Mouse (Mus musculus): Measurements from ENCODE around the gene Ptprg. TPM values are rescaled to one million over a fixed set of nuclear protein-coding genes. Genes with fewer than 3 reads are reported as not detected.

The Ptprg gene
- total and polyA plus RNA-seq, 3 experiments = not detected

DNA sequence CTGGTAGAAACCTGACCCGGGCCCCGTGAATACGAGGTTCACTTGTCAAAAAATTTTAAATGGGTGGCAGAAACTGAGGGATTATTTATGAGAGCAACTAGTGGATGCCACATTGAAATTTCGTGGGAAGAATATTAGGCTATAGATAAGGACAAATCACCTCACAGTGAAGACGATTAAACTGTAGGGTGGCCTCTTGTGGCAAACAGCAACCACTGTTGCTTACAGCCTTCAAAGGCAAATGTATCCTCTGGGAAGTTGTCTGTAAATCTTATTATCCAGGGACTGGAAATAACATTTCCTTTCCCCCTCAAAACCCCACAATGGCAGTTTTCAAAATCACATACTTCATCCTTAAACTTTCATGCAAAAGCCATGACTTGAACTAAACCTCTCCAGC, 253.3 kb downstream of the Ptprg start:
- no peaks in the 10 kb centered on the region for H3K4me1 ChIP-seq (ENCODE audit: control insufficient read depth in 1 of 2, insufficient read depth in 2 of 2, low read length in 2 of 2)
- H3K9me3 ChIP-seq (replicated peaks; ENCODE audit: insufficient read depth, low read length) = no peaks in the 10 kb centered on the region
- H3K4me3 ChIP-seq (ENCODE audit: control insufficient read depth in 1 of 2, insufficient read depth in 1 of 2, low read depth in 2 of 2, low read length in 2 of 2) = no peak overlapping the region
- no peak overlapping the region for H3K9ac ChIP-seq (ENCODE audit: control insufficient read depth, low read depth, low read length, poor library complexity, severe bottlenecking)
- H3K27ac ChIP-seq (ENCODE audit: control insufficient read depth, low read depth, low read length) = no peak overlapping the region
- no peaks in the 10 kb centered on the region for H3K79me2 ChIP-seq (ENCODE audit: control insufficient read depth, insufficient read depth, low read length, poor library complexity)
- H3K27me3 ChIP-seq (ENCODE audit: control insufficient read depth in 1 of 2, insufficient read depth in 2 of 2, low read length in 2 of 2) = no peaks in the 10 kb centered on the region
- no peak for DNase-seq (ENCODE audit: low read depth, low spot score)
- TF ChIP-seq MXI1 (IDR thresholded peaks at IDR 0.05; ENCODE audit: low read depth, low read length) (no peak), MAFK (IDR thresholded peaks at IDR 0.05; ENCODE audit: borderline replicate concordance, low read depth, low read length) (no peak), ZC3H11A (IDR thresholded peaks at IDR 0.05; ENCODE audit: low read depth, low read length) (no peak), USF1 (IDR thresholded peaks at IDR 0.05; ENCODE audit: low read depth, low read length) (no peak), GATA1 (IDR thresholded peaks at IDR 0.05; ENCODE audit: low read depth, low read length) (no peak), ZKSCAN1 (IDR thresholded peaks at IDR 0.05; ENCODE audit: low read depth, low read length) (no peak), NELFE (IDR thresholded peaks at IDR 0.05; ENCODE audit: low read depth, low read length) (no peak), MYC (IDR thresholded peaks at IDR 0.05; ENCODE audit: low read depth, low read length) (no peak), ZMIZ1 (IDR thresholded peaks at IDR 0.05; ENCODE audit: low read depth, low read length) (no peak), CTCF (IDR thresholded peaks at IDR 0.05 in 2 of 3, conservative IDR thresholded peaks at IDR 0.05 in 1 of 3; ENCODE audit: control insufficient read depth in 1 of 3, insufficient read depth in 1 of 3, low read depth in 2 of 3, low read length in 3 of 3, poor library complexity in 1 of 3, severe bottlenecking in 1 of 3) (no peak), MAX (IDR thresholded peaks at IDR 0.05; ENCODE audit: low read length) (no peak), KAT2A (conservative IDR thresholded peaks at IDR 0.05; ENCODE audit: low read depth, low read length) (no peak), TCF12 (IDR thresholded peaks at IDR 0.05; ENCODE audit: low read depth, low read length) (no peak), RAD21 (IDR thresholded peaks at IDR 0.05; ENCODE audit: low read depth, low read length) (no peak), CHD1 (IDR thresholded peaks at IDR 0.05; ENCODE audit: low read depth, low read length) (no peak), POLR2A (IDR thresholded peaks at IDR 0.05; ENCODE audit: control insufficient read depth in 1 of 2, insufficient read depth in 1 of 2, low read depth in 1 of 2, low read length in 2 of 2, poor library complexity in 1 of 2) (no peak)
- no peaks in the 10 kb centered on the region for H3K36me3 ChIP-seq (ENCODE audit: control insufficient read depth in 1 of 2, insufficient read depth in 2 of 2, low read length in 2 of 2)

- H3K9me3 ChIP-seq (replicated peaks; ENCODE audit: insufficient read depth, low read length) = no peaks in the 10 kb centered on the region
- H3K36me3 ChIP-seq (ENCODE audit: control insufficient read depth in 1 of 2, insufficient read depth in 2 of 2, low read length in 2 of 2) = no peaks in the 10 kb centered on the region
- DNase-seq (ENCODE audit: low read depth, low spot score) = no peak
- no peak overlapping the region for H3K9ac ChIP-seq (ENCODE audit: control insufficient read depth, low read depth, low read length, poor library complexity, severe bottlenecking)
- H3K4me1 ChIP-seq (ENCODE audit: control insufficient read depth in 1 of 2, insufficient read depth in 2 of 2, low read length in 2 of 2) = no peaks in the 10 kb centered on the region
- no peaks in the 10 kb centered on the region for H3K27me3 ChIP-seq (ENCODE audit: control insufficient read depth in 1 of 2, insufficient read depth in 2 of 2, low read length in 2 of 2)
- TF ChIP-seq POLR2AphosphoS5 (IDR thresholded peaks at IDR 0.05; ENCODE audit: borderline replicate concordance, low read depth, low read length) = no peak
- TF ChIP-seq NRF1 (IDR thresholded peaks at IDR 0.05; ENCODE audit: insufficient read depth, low read depth, low read length, poor library complexity, severe bottlenecking) = no peak
- TF ChIP-seq GABPA (IDR thresholded peaks at IDR 0.05; ENCODE audit: low read depth, low read length) = no peak
- TF ChIP-seq SMC3 (IDR thresholded peaks at IDR 0.05; ENCODE audit: low read depth, low read length) = no peak
- TF ChIP-seq MAFK (IDR thresholded peaks at IDR 0.05; ENCODE audit: borderline replicate concordance, low read depth, low read length) = no peak
- TF ChIP-seq ZMIZ1 (IDR thresholded peaks at IDR 0.05; ENCODE audit: low read depth, low read length) = no peak
- TF ChIP-seq ELF1 (IDR thresholded peaks at IDR 0.05; ENCODE audit: low read depth, low read length) = no peak
- TF ChIP-seq E2F4 (IDR thresholded peaks at IDR 0.05; ENCODE audit: borderline replicate concordance, low read depth, low read length) = no peak
- no peak overlapping the region for H3K27ac ChIP-seq (ENCODE audit: control insufficient read depth, low read depth, low read length)
- no peak overlapping the region for H3K4me3 ChIP-seq (ENCODE audit: control insufficient read depth in 1 of 2, insufficient read depth in 1 of 2, low read depth in 2 of 2, low read length in 2 of 2)
- H3K79me2 ChIP-seq (ENCODE audit: control insufficient read depth, insufficient read depth, low read length, poor library complexity) = no peaks in the 10 kb centered on the region
Observed at GRCm38 (mm10) chr14:11807465-11807864, 254.1 kb downstream of the Ptprg start.
